Mouse (Mus musculus): ENCODE data around the gene Gata1. TPM values are rescaled to one million over a fixed set of nuclear protein-coding genes. Genes with fewer than 3 reads are reported as not detected.
"Not testable (repeated sequence)": the region's sequence is repeated elsewhere in the genome, so short reads cannot be mapped to it uniquely, and the experiment has no call there.

Gata1 gene
- polyA plus RNA-seq, 1 experiment from 2014 or later: 4.9 TPM

DNA sequence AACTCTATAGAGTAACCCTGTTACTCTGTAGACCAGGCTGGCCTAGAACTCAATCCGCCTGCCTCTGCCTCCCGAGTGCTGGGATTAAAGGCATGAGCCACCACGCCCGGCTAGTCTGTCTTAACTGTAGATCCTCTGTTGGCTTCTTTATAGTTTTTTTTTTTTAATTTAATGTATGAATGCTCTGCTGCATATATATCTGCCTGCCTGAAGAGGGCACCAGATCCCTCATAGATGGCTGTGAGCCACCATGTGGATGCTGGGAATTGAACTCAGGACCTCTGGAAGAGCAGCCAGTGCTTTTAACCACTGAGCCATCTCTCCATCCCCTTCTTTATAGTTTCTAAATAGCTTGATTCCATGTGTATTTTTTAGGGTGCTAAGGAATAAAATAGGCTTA lies 31.5 kb upstream of the Gata1 start:
- H3K27me3 ChIP-seq (ENCODE audit: control insufficient read depth, insufficient read depth, low read length); H3K4me3 ChIP-seq (ENCODE audit: low read depth, low read length); ATAC-seq (ENCODE audit: low FRiP score); DNase-seq (ENCODE audit: low spot score); H3K36me3 ChIP-seq (ENCODE audit: control insufficient read depth, insufficient read depth, low read length); H3K4me2 ChIP-seq (replicated peaks; ENCODE audit: low read depth, low read length); H3K9ac ChIP-seq (ENCODE audit: low read depth, low read length); H3K9me3 ChIP-seq (ENCODE audit: control insufficient read depth, low read length); H3K4me1 ChIP-seq (replicated peaks; ENCODE audit: control insufficient read depth, insufficient read depth, low read length); H3K27ac ChIP-seq (ENCODE audit: low read depth, low read length): not testable (repeated sequence)
- 81% methylated on average over 4 of the region's 4 CpGs for WGBS

DNA sequence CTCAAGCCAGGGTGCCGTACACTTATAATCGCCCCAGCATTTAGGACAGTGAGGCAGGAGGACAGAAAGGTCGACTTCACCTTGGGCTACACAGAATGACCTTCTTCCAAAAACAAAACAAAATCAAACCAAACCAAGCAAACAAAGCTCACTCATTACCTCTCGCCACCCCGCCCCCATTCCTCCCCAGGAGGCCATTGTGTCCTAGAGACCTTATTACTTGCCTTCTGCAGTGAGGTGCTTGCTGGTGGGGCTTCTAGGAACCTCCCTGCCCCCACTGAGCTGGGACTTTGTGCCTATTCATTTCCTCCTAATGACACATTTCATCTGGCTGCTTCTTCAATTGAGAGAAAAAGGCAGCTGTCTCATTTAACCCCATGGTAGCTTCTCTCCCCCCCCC lies 30.7 kb upstream of the Gata1 start:
- ATAC-seq (ENCODE audit: low FRiP score) (no peak), DNase-seq (ENCODE audit: low spot score) (no peak)
- Histone ChIP-seq H3K36me3 (ENCODE audit: control insufficient read depth, insufficient read depth, low read length) (no peaks in the 10 kb centered on the region), H3K27me3 (ENCODE audit: control insufficient read depth, insufficient read depth, low read length) (no peaks in the 10 kb centered on the region), H3K9ac (ENCODE audit: low read depth, low read length) (no peak overlapping the region), H3K9me3 (ENCODE audit: control insufficient read depth, low read length) (no peaks in the 10 kb centered on the region), H3K4me1 (replicated peaks; ENCODE audit: control insufficient read depth, insufficient read depth, low read length) (no peaks in the 10 kb centered on the region), H3K4me2 (replicated peaks; ENCODE audit: low read depth, low read length) (no peak overlapping the region), H3K4me3 (ENCODE audit: low read depth, low read length) (no peak overlapping the region), H3K27ac (ENCODE audit: low read depth, low read length) (no peak overlapping the region)
- WGBS: 27% methylated on average over 5 of the region's 5 CpGs

DNA sequence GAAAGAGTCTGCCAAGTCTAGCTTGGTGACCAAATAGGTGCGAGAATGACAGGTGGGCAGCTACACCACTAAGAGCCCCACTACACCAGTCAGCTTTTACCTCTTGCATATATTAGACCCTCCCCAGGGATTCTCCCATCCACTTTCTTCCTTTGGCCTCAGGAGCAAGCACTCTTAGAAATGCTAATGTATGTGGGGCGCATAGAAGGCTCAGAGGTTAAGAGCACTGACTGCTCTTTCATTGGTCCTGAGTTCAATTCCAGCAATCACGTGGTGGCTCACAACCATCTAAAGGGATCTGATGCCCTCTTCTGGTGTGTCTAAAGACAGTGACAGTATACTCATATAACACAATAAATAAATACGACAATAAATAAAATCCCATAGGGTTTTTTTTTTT lies 25.1 kb upstream of the Gata1 start:
- 59% methylated on average over 4 of the region's 4 CpGs for WGBS
- no peak for ATAC-seq (ENCODE audit: low FRiP score)
- no peaks in the 10 kb centered on the region for H3K4me1 ChIP-seq (replicated peaks; ENCODE audit: control insufficient read depth, insufficient read depth, low read length)
- no peaks in the 10 kb centered on the region for H3K9me3 ChIP-seq (ENCODE audit: control insufficient read depth, low read length)
- DNase-seq (ENCODE audit: low spot score): no peak
- H3K36me3 ChIP-seq (ENCODE audit: control insufficient read depth, insufficient read depth, low read length): no peaks in the 10 kb centered on the region
- no peak overlapping the region for H3K27ac ChIP-seq (ENCODE audit: low read depth, low read length)
- no peak overlapping the region for H3K4me2 ChIP-seq (replicated peaks; ENCODE audit: low read depth, low read length)
- H3K4me3 ChIP-seq (ENCODE audit: low read depth, low read length): no peak overlapping the region
- H3K27me3 ChIP-seq (ENCODE audit: control insufficient read depth, insufficient read depth, low read length): no peaks in the 10 kb centered on the region
- no peak overlapping the region for H3K9ac ChIP-seq (ENCODE audit: low read depth, low read length)

DNA sequence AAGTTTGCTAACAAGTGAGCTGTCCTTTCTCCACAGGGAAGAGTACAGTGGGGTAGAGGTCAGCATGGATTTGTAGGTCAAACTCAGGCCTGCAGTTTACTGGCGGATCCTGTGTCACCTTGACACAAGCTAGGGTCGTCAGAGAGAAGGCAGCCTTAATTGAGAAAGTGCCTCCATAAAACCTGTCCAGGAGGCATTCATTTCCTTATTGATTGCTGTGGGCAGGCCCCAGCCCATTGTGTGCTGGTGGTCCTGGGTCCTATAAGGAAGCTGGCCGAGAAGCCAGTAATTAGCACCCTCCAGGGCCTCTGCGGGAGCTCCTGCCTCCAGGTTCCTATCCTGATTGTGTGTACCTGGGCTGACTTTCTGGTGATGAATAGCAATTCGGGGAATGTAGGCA lies 24.1 kb upstream of the Gata1 start:
- Histone ChIP-seq H3K36me3 (ENCODE audit: control insufficient read depth, insufficient read depth, low read length) (no peaks in the 10 kb centered on the region), H3K4me3 (ENCODE audit: low read depth, low read length) (no peak overlapping the region), H3K4me1 (replicated peaks; ENCODE audit: control insufficient read depth, insufficient read depth, low read length) (no peaks in the 10 kb centered on the region), H3K9me3 (ENCODE audit: control insufficient read depth, low read length) (no peaks in the 10 kb centered on the region), H3K9ac (ENCODE audit: low read depth, low read length) (no peak overlapping the region), H3K27ac (ENCODE audit: low read depth, low read length) (no peak overlapping the region), H3K4me2 (replicated peaks; ENCODE audit: low read depth, low read length) (no peak overlapping the region), H3K27me3 (ENCODE audit: control insufficient read depth, insufficient read depth, low read length) (no peaks in the 10 kb centered on the region)
- 25% methylated on average over 5 of the region's 5 CpGs for WGBS
- ATAC-seq (ENCODE audit: low FRiP score): no peak
- no peak for DNase-seq (ENCODE audit: low spot score)

DNA sequence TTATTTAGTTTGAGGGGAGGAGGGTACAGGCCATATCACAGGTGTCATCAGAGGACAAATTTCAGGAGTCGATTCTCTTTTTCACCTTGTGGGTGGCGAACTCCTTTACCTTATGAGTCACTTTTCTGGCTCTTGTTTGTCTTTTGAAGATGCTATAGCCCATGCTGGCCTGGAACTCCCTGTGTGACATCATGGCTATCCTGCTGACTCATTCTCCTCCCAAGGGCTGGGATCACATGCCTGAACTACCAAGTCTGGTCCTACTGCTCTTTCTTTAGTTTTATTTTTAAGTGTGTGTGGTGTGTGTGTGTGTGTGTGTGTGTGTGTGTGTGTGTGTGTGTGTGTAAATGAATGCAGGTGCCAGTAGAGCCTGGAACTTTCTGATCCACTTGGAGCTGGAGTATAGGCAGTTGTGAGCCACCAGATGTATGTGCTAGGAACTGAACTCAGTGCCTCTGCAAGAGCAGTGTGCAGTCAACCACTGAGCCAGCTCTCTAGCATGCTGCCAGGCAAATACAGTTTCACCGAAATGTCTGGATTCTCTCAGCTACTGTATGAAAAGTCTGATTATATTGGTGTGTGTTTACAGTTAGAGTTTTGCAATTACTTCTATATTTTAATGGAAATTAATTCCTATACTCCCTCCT lies 22.8 kb upstream of the Gata1 start:
- WGBS: 83% methylated on average over 3 of the region's 3 CpGs
- ATAC-seq (ENCODE audit: low FRiP score) (no peak), DNase-seq (ENCODE audit: low spot score) (no peak)

DNA sequence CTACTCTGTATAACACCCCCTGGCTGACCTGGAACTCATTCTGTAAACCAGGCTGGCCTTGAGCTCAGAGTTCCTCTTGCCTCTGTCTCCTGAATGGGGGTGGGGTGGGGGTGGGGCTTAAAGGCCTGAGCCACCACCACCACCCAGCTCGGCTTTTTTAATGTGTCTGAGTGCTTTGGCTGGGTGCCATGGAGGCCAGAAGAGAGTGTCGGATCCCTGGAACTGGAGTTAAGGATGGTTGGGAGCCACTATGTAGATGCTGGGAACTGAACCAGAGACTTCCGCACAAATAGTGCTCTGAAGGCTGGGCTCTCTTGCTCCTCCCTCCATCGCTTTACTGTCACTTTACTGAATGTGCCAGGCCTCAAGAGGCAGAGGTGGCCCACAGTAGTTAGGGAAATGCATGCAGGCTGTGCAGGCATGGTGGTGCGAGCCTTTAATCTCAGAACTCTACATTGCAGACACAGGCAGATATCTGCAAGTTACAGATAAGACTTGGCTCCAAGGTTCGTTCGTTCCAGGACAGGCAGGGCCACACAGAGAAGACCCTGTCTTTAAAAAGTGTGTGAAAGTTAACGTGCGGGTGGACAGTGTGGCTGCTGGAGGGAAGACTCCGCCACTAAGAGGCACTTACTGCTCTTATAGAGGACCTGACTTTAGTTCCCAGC lies 15.3 kb upstream of the Gata1 start:
- ATAC-seq (ENCODE audit: low FRiP score): no peak
- H3K36me3 ChIP-seq (ENCODE audit: control insufficient read depth, insufficient read depth, low read length): no peaks in the 10 kb centered on the region
- no peaks in the 10 kb centered on the region for H3K9me3 ChIP-seq (ENCODE audit: control insufficient read depth, low read length)
- no peaks in the 10 kb centered on the region for H3K27me3 ChIP-seq (ENCODE audit: control insufficient read depth, insufficient read depth, low read length)
- no peaks in the 10 kb centered on the region for H3K4me1 ChIP-seq (replicated peaks; ENCODE audit: control insufficient read depth, insufficient read depth, low read length)
- DNase-seq (ENCODE audit: low spot score): no peak
- 76% methylated on average over 10 of the region's 10 CpGs for WGBS
- H3K27ac ChIP-seq (ENCODE audit: low read depth, low read length): no peak overlapping the region
- H3K4me2 ChIP-seq (replicated peaks; ENCODE audit: low read depth, low read length): no peak overlapping the region
- H3K9ac ChIP-seq (ENCODE audit: low read depth, low read length): no peak overlapping the region
- H3K4me3 ChIP-seq (ENCODE audit: low read depth, low read length): no peak overlapping the region

More for the DNA sequence above, 22.8 kb upstream of the Gata1 start:
- Histone ChIP-seq H3K9me3 (ENCODE audit: control insufficient read depth, low read length) (no peaks in the 10 kb centered on the region), H3K36me3 (ENCODE audit: control insufficient read depth, insufficient read depth, low read length) (no peaks in the 10 kb centered on the region), H3K4me3 (ENCODE audit: low read depth, low read length) (no peak overlapping the region), H3K4me1 (replicated peaks; ENCODE audit: control insufficient read depth, insufficient read depth, low read length) (no peaks in the 10 kb centered on the region), H3K4me2 (replicated peaks; ENCODE audit: low read depth, low read length) (no peak overlapping the region), H3K27ac (ENCODE audit: low read depth, low read length) (no peak overlapping the region), H3K9ac (ENCODE audit: low read depth, low read length) (no peak overlapping the region), H3K27me3 (ENCODE audit: control insufficient read depth, insufficient read depth, low read length) (no peaks in the 10 kb centered on the region)

DNA sequence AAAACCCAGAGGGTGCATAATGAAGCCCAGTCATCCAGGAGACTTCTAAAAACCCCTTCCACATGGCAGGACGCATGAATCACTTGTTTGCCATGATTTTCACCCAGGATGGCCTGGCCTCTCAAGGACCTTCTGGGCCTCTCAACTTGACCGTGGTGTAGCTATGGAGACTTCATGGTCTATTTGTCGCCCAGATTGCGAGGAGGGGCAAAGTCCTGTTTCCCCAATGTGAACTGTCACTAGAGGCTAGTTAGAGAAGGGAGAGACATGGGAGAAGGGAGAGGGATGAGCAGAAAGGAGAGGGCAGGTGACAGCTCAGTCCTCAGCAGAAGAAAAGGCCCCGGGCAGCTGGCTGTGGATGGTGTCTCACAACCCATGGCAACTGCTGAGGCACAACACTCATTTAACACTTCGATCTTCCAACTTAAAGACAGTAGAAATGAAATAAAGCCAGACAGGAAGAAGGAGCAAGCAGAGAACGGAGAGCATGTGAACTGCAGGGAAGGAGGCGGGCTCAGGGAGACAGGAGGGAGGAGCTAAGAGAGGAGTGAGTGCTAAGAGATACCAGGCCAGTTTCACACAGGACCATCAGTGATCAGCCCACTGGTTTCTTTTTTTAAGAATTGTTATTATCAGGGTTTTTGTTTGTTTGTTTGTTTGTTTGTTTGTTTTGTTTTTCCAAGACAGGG lies 14.7 kb upstream of the Gata1 start:
- Histone ChIP-seq H3K27me3 (ENCODE audit: control insufficient read depth, insufficient read depth, low read length) (no peaks in the 10 kb centered on the region), H3K9me3 (ENCODE audit: control insufficient read depth, low read length) (no peaks in the 10 kb centered on the region), H3K4me2 (replicated peaks; ENCODE audit: low read depth, low read length) (no peak overlapping the region), H3K27ac (ENCODE audit: low read depth, low read length) (no peak overlapping the region), H3K4me1 (replicated peaks; ENCODE audit: control insufficient read depth, insufficient read depth, low read length) (no peaks in the 10 kb centered on the region), H3K4me3 (ENCODE audit: low read depth, low read length) (no peak overlapping the region), H3K36me3 (ENCODE audit: control insufficient read depth, insufficient read depth, low read length) (no peaks in the 10 kb centered on the region), H3K9ac (ENCODE audit: low read depth, low read length) (no peak overlapping the region)
- no peak for DNase-seq (ENCODE audit: low spot score)
- WGBS: 60% methylated on average over 8 of the region's 8 CpGs
- no peak for ATAC-seq (ENCODE audit: low FRiP score)

DNA sequence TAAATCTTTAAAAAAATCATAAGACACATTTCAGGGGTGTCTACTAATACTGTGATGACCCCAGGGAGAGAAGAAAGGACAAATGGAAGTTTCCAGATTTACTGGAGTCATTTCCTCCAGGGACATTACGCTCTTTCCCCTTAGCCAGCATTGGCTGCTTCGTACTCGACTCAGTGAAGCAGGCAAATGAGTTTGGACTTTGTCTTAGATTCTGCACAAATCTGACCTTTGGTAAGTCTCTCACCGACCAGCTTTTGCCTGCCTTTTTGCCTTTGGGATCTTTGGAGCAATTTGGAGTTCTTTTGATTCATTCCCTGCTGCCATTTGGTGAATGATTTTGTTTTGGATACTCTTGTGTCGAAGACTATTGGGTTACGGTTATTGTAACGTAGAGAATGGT lies 3.5 kb upstream of the Gata1 start:
- DNase-seq (ENCODE audit: low spot score): no peak
- H3K36me3 ChIP-seq (ENCODE audit: control insufficient read depth, insufficient read depth, low read length): no peaks in the 10 kb centered on the region
- WGBS: 91% methylated on average over 7 of the region's 7 CpGs
- H3K27ac ChIP-seq (ENCODE audit: low read depth, low read length): no peak overlapping the region
- no peaks in the 10 kb centered on the region for H3K9me3 ChIP-seq (ENCODE audit: control insufficient read depth, low read length)
- no peak overlapping the region for H3K9ac ChIP-seq (ENCODE audit: low read depth, low read length)
- no peak overlapping the region for H3K4me2 ChIP-seq (replicated peaks; ENCODE audit: low read depth, low read length)
- no peak for ATAC-seq (ENCODE audit: low FRiP score)
- H3K4me3 ChIP-seq (ENCODE audit: low read depth, low read length): no peak overlapping the region
- no peaks in the 10 kb centered on the region for H3K27me3 ChIP-seq (ENCODE audit: control insufficient read depth, insufficient read depth, low read length)
- H3K4me1 ChIP-seq (replicated peaks; ENCODE audit: control insufficient read depth, insufficient read depth, low read length): no peaks in the 10 kb centered on the region

DNA sequence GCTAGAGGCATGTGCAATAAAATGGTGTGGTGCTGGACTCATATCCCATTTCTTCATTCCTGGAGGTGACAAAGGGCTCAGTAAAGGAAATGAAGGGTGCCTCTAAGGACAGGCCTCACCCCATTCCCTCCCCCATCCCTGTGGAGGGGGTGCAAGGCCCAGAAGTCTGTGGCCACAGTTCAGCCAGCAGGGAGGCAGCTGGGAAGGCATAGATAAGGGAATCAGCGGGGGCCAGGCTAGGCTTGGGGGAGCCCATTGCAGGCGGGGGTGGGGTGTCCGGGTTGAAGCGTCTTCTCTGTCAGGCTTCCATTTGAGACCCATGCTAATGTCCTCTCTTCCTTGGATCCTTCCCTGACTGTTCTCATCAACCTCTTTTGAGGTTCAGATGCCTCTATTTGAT lies 6.6 kb downstream of the Gata1 start:
- no peaks in the 10 kb centered on the region for H3K36me3 ChIP-seq (ENCODE audit: control insufficient read depth, insufficient read depth, low read length)
- WGBS: 84% methylated on average over 4 of the region's 4 CpGs
- no peaks in the 10 kb centered on the region for H3K4me1 ChIP-seq (replicated peaks; ENCODE audit: control insufficient read depth, insufficient read depth, low read length)
- ATAC-seq (ENCODE audit: low FRiP score): no peak
- no peak for DNase-seq (ENCODE audit: low spot score)
- no peak overlapping the region for H3K9ac ChIP-seq (ENCODE audit: low read depth, low read length)
- H3K9me3 ChIP-seq (ENCODE audit: control insufficient read depth, low read length): no peaks in the 10 kb centered on the region
- no peak overlapping the region for H3K27ac ChIP-seq (ENCODE audit: low read depth, low read length)
- H3K4me2 ChIP-seq (replicated peaks; ENCODE audit: low read depth, low read length): no peak overlapping the region
- no peaks in the 10 kb centered on the region for H3K27me3 ChIP-seq (ENCODE audit: control insufficient read depth, insufficient read depth, low read length)
- H3K4me3 ChIP-seq (ENCODE audit: low read depth, low read length): no peak overlapping the region
